Mouse (Mus musculus) stomach, embryonic 16.5 days (tissue): Measurements from ENCODE around the gene Hbq1a. TPM values are rescaled to one million over a fixed set of nuclear protein-coding genes. Genes with fewer than 3 reads are reported as not detected.
"Not testable (repeated sequence)": the region's sequence is repeated elsewhere in the genome, so short reads cannot be mapped to it uniquely, and the experiment has no call there.

Source experiments
- ATAC-seq: fragments of 200-750 bp; cut with Nextera tagmentation; 2 replicates; pipeline ENCODE4 v1.8.0; 2017; ENCODE audit warnings: moderate number of reproducible peaks, moderate TSS enrichment; ENCODE audit not compliant: insufficient read depth, low FRiP score
- H3K27ac ChIP-seq: fragments of 300-500 bp; sonication (generic); 2 replicates; pipeline ENCODE4 v1.5.1; 2014; ENCODE audit warnings: low read length
- H3K27me3 ChIP-seq: fragments of 300-500 bp; sonication (generic); 2 replicates; pipeline ENCODE4 v1.6.1; 2014; ENCODE audit warnings: low read length, control low read depth, mixed read lengths; ENCODE audit not compliant: control insufficient read depth, insufficient read depth
- H3K36me3 ChIP-seq: fragments of 300-500 bp; sonication (generic); 2 replicates; pipeline ENCODE4 v1.6.1; 2014; ENCODE audit warnings: low read length; ENCODE audit not compliant: control insufficient read depth, insufficient read depth
- H3K4me1 ChIP-seq: fragments of 300-500 bp; sonication (generic); 2 replicates; pipeline ENCODE4 v1.6.1; 2014; ENCODE audit warnings: low read length, control low read depth, mixed read lengths; ENCODE audit not compliant: control insufficient read depth, insufficient read depth
- H3K4me2 ChIP-seq: fragments of 300-500 bp; sonication (generic); 2 replicates; pipeline ENCODE4 v1.6.1; 2014; ENCODE audit warnings: low read depth, low read length, mixed read lengths
- H3K4me3 ChIP-seq: fragments of 300-500 bp; sonication (generic); replicated peaks from 2 replicates; pipeline ENCODE4 v1.5.1; 2014; ENCODE audit warnings: mild to moderate bottlenecking, low read length
- H3K9ac ChIP-seq: fragments of 300-500 bp; sonication (generic); 2 replicates; pipeline ENCODE4 v1.6.1; 2014; ENCODE audit warnings: low read length
- H3K9me3 ChIP-seq: fragments of 300-500 bp; sonication (generic); replicated peaks from 2 replicates; pipeline ENCODE4 v1.6.1; 2016; ENCODE audit warnings: low read length, control low read depth; ENCODE audit not compliant: control insufficient read depth
- WGBS: fragments of 180-500 bp; shearing (Covaris S2); extraction: QIAGEN DNeasy Blood & Tissue Kit; methylation state at CpG from one replicate; pipeline ENCODE4 v1.1.7; 2014; 5-methylcytosine and 5-hydroxymethylcytosine counted together
- polyA plus RNA-seq: library from polyadenylated mRNA; unstranded; fragments of >200 nt; fragmentation: Nextera tagmentation; extraction: Ambion mirVana; gene quantifications from 2 replicates; pipeline ENCODE4 v1.2.1, GENCODE M21; 2015

Hbq1a gene
- polyA plus RNA-seq, 1 experiment from 2014 or later, result 0.62 TPM

- H3K27ac ChIP-seq, H3K27me3 ChIP-seq, H3K36me3 ChIP-seq, H3K4me2 ChIP-seq, H3K4me3 ChIP-seq, H3K4me1 ChIP-seq, H3K9ac ChIP-seq, ATAC-seq, H3K9me3 ChIP-seq: not testable (repeated sequence)
- 40% methylated on average over 3 of the region's 3 CpGs for WGBS
Measured at GRCm38 (mm10) chr11:32293479-32293878, 6.4 kb upstream of the Hbq1a start.

GRCm38 (mm10) chr11:32296203-32296602 lies 3.7 kb upstream of the Hbq1a start, which contains the start of gene Hba-a2:
Gene Hba-a2, plus strand, starts transcription at chr11:32296489.
- H3K36me3 ChIP-seq, H3K27ac ChIP-seq, H3K4me1 ChIP-seq, H3K9ac ChIP-seq, H3K9me3 ChIP-seq, H3K4me2 ChIP-seq, H3K4me3 ChIP-seq, H3K27me3 ChIP-seq: not testable (repeated sequence)
- ATAC-seq, result peak; percentile 67
- no CpG with 5 or more reads among the region's 4 CpGs for WGBS

GRCm38 (mm10) chr11:32297417-32297816 lies 2.5 kb upstream of the Hbq1a start:
- H3K4me3 ChIP-seq, H3K27ac ChIP-seq, ATAC-seq, H3K9me3 ChIP-seq, H3K36me3 ChIP-seq, H3K4me2 ChIP-seq, H3K27me3 ChIP-seq, H3K9ac ChIP-seq, H3K4me1 ChIP-seq: not testable (repeated sequence)
- WGBS, result 27% methylated on average over 2 of the region's 2 CpGs

- Histone ChIP-seq H3K27ac (no peak overlapping the region), H3K9me3 (no peaks in the 10 kb centered on the region), H3K4me2 (no peak overlapping the region), H3K4me1 (no peaks in the 10 kb centered on the region), H3K4me3 (no peak overlapping the region), H3K9ac (no peak overlapping the region), H3K27me3 (0 out of 2 replicates have a peak, but pooled peaks cover 4% of the 10 kb centered on the region), H3K36me3 (no peaks in the 10 kb centered on the region)
- 88% methylated on average over 1 of the region's 1 CpGs for WGBS
- no peak for ATAC-seq
Measured at GRCm38 (mm10) chr11:32297866-32298531, 1.9 kb upstream of the Hbq1a start.

GRCm38 (mm10) chr11:32298532-32298918 lies 1.3 kb upstream of the Hbq1a start:
- no peaks in the 10 kb centered on the region for H3K9me3 ChIP-seq
- 0 out of 2 replicates have a peak, but pooled peaks cover 4% of the 10 kb centered on the region for H3K27me3 ChIP-seq
- H3K4me1 ChIP-seq, result no peaks in the 10 kb centered on the region
- no peak for ATAC-seq
- H3K36me3 ChIP-seq, result no peaks in the 10 kb centered on the region
- no peak overlapping the region for H3K27ac ChIP-seq
- no peak overlapping the region for H3K9ac ChIP-seq
- WGBS, result 92% methylated on average over 2 of the region's 2 CpGs
- H3K4me3 ChIP-seq, result no peak overlapping the region
- no peak overlapping the region for H3K4me2 ChIP-seq

GRCm38 (mm10) chr11:32300279-32301267 lies 704 bp downstream of the Hbq1a start:
- Histone ChIP-seq H3K4me3 (no peak overlapping the region), H3K36me3 (no peaks in the 10 kb centered on the region), H3K27me3 (0 out of 2 replicates have a peak, but pooled peaks cover 4% of the 10 kb centered on the region), H3K4me1 (no peaks in the 10 kb centered on the region), H3K9ac (no peak overlapping the region), H3K4me2 (peak overlapping the region; percentile 49), H3K27ac (no peak overlapping the region), H3K9me3 (no peaks in the 10 kb centered on the region)
- 53% methylated on average over 14 of the region's 17 CpGs for WGBS
- ATAC-seq, result no peak

- WGBS, result 68% methylated on average over 1 of the region's 1 CpGs
- no peak overlapping the region for H3K9ac ChIP-seq
Measured at GRCm38 (mm10) chr11:32301506-32301905, 1.6 kb downstream of the Hbq1a start.

GRCm38 (mm10) chr11:32302824-32303419 lies 3.1 kb downstream of the Hbq1a start:
- Histone ChIP-seq H3K9me3 (no peaks in the 10 kb centered on the region), H3K27ac (no peak overlapping the region), H3K4me3 (no peak overlapping the region), H3K27me3 (0 out of 2 replicates have a peak, but pooled peaks cover 4% of the 10 kb centered on the region), H3K9ac (no peak overlapping the region), H3K4me1 (no peaks in the 10 kb centered on the region), H3K4me2 (no peak overlapping the region), H3K36me3 (no peaks in the 10 kb centered on the region)
- ATAC-seq, result no peak
- WGBS, result 42% methylated on average over 2 of the region's 2 CpGs

More at GRCm38 (mm10) chr11:32301506-32301905, 1.6 kb downstream of the Hbq1a start:
- Histone ChIP-seq H3K4me1 (no peaks in the 10 kb centered on the region), H3K27ac (no peak overlapping the region), H3K27me3 (0 out of 2 replicates have a peak, but pooled peaks cover 4% of the 10 kb centered on the region), H3K36me3 (no peaks in the 10 kb centered on the region), H3K9me3 (no peaks in the 10 kb centered on the region), H3K4me3 (no peak overlapping the region), H3K4me2 (no peak overlapping the region)
- ATAC-seq, result no peak
